Mouse (Mus musculus): ENCODE data around the gene Aldh2.

Gene Aldh2

DNA sequence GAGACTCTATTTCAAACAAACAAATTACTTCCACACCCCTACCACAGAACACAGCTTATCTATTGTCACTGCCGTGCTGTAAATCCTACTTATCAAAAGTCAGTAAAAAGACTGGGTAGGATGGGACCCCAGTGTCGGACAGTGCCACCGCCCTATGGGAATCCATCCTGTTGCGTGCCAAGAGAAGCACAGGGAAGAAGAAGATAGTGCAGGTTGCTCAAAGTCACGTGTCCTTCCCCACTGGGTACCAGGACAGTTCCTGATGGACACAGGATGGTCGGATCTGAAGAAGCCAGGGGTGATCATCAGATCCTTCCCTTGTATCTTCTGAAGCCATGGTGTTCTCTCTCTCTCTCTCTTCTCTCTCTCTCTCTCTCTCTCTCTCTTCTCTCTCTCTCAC, 2.1 kb upstream of the Aldh2 start:
- ATAC-seq (ENCODE audit: low TSS enrichment), result no peak

DNA sequence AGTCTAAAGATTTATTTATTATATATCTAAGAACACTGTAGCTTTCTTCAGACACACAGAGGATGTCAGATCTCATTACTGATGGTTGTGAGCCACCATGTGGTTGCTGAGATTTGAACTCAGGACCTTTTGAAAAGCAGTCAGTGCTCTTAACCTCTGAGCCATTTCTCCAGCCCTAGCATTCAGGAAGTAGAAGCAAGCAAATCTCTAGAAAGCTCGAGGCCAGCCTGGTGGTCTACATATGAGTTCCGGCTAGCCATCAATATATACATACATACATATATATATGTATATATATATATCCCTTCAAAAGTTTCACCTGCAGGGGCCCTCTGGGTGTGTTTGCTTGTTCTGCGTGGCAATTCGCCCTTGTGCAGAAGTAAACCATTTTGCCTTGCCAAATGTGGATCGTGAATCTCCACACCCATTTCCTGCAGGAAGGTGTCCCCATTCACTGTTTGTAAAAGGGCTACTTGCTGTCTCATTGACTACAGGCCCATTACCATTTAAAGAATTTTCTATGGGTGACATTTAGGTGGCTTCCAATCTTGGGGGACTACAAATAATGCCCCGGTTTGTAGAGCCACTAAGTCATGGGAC, 1.2 kb upstream of the Aldh2 start:
- ATAC-seq (ENCODE audit: low TSS enrichment), result no peak

DNA sequence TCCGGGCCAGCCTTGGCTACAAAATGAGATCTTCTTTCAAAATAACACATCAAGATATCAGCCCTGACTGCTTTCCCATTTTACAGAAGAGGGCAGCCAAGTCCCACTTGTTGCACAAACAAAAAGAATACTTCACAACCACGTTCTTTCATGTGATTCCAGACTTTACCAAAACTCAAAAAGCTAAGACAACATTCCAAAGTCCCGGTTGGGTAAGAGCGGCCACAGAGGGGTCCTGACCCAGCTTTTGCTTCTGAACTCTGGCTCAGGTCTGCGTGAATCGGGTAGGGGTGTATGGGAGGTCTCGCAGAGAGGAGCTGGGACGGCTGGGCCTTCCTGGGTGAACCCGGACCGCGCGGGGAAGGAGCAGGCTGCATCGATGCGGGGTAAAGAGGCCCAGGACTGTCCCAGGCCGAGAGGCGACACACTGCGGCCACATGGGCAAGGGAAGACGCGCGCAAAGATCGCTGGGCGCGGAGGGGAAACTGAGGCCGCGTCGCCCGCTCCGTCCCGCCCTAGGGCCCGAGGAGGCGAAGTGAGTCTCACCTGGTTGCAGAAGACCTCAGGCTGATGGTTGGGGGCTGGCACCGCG, 712 bp downstream of the Aldh2 start:
- ATAC-seq (ENCODE audit: low TSS enrichment), result peak; percentile 5; the same call in 1 of the 2 replicates

DNA sequence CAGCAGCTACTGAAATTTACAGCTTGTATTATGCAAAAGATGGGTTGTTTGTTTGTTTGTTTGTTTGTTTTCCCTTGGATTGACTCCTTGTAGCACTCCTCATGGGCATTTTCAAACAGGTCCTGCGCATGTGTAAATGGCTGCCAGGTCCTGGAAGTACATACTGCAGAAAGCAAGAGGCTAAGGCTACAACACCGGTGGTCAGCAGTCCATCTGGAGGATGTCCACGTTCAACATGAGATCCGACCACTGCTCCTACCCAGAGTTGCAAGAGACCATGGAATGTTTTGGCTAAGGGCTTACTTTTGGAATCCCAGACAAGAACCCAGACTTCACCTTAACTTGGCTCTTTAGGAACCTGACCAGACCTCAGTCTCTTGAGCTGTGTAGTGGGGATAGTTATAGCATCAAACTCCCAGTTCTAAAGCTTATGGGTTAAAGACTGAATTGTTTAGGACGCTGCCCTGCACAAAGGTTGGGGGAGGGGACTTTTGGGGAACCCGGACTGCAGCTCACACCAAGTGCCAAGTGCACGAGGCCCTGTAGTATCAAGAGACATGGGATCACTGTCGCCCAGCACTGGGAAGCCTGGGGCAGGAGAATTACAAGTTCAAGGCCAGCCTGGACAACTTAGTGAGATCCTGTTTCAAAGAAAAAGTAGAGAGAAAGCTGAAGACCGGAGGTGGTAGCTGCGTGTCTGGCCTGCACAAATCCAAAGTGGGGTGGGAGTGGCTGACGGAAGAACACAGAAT, 1.4 kb downstream of the Aldh2 start:
- no peak for ATAC-seq (ENCODE audit: low TSS enrichment)

GRCm38 (mm10) chr5:121591417-121592063, 2.1 kb downstream of the Aldh2 start:
- ATAC-seq (ENCODE audit: low TSS enrichment), result no peak

DNA sequence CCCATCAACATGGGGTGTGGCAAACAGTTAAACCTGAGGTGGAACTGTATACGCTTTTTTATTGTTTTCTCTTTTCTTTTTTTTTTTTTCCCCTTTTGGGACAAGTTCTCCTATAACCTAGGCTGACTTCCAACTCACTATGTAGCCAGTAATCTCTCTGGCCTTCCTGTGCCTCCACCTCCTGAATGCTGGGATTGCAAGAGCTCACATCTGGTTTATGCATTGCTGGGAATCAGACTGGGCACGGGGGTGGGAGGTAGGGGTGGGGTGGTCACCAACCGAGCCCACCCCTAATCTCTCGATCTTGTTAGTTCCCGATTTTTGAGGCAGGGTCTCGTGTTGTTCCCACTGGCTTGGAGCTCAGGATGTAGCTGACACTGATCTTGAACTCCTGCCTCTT, 3.7 kb downstream of the Aldh2 start:
- ATAC-seq (ENCODE audit: low TSS enrichment), result no peak

DNA sequence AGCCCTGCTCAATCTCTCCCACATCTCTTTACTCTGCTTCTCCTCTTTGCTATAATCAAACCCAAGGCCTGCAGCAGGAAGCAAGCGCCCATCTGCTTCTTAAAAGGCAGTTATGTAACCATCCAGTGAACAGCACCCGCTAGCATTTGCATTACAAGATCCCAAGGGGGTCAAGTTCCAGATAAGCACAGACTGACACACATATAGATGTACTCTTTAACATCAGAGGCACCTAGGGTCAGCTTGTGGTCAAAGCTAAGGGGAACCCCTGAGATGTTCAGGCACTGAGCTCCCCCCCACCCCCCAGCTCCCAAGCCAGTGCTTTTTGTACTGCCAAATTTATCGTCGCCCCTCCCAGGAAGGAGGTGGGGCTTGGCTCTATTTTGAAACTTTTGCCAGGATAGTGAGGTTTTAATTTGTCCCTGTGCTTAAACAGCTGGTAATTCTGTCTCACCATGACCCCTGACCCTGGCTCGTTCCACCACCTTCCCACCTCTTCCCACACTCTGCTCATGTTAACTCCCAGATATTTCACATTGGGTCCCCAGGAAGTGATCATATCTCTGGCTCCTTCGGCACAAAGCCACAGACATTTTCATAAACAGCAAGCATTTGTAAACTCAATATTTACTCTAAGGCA, 7.1 kb downstream of the Aldh2 start:
- ATAC-seq (ENCODE audit: low TSS enrichment), result peak; percentile 91

GRCm38 (mm10) chr5:121585699-121586098, 7.9 kb downstream of the Aldh2 start:
- no peak for ATAC-seq (ENCODE audit: low TSS enrichment)

DNA sequence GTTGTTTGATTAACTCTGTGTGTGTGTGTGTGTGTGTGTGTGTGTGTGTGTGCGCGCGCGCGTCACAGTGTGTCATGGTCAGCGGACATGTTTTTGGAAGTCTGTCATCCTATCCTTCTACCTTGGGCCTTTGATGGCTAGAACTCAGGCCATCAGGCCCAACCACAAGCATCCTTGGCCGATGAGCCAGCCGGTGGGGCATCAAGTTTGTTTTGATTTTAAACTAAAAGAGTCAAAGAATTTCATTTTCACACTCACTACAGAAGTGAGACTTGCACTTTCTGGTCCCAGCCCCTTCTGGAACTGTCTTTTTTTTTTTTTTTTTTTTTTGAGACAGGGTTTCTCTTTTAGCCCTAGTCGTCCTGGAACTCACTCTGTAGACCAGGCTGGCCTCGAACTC, 8.6 kb downstream of the Aldh2 start:
- no peak for ATAC-seq (ENCODE audit: low TSS enrichment)

- peak; percentile 45; the same call in 1 of the 2 replicates for ATAC-seq (ENCODE audit: low TSS enrichment)
Measured at GRCm38 (mm10) chr5:121583765-121584501, 9.7 kb downstream of the Aldh2 start.

DNA sequence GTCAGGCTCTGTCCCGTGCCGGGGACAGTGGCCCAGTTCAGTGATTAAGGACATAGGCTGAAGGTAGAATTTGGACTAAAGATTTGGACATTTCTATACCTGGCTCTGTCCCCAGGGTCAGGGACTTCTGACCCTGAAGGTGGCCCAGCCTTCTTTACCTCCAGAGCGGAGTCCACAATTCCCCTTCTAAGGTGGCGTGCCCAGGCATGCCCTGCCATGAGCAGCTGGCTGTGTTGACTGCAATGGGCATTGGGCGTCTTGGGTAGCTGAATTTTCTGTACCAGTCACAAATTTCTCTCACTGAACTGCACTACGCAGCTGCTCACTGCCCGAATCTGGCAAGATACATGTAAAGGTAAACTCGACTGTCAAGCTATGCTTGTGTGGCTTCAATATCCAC, 11.7 kb downstream of the Aldh2 start:
- no peak for ATAC-seq (ENCODE audit: low TSS enrichment)

GRCm38 (mm10) chr5:121576927-121577488, 16.6 kb downstream of the Aldh2 start:
- no peak for ATAC-seq (ENCODE audit: low TSS enrichment)

GRCm38 (mm10) chr5:121575867-121576266, 17.8 kb downstream of the Aldh2 start:
- ATAC-seq (ENCODE audit: low TSS enrichment), result no peak

GRCm38 (mm10) chr5:121574145-121574544, 19.5 kb downstream of the Aldh2 start:
- ATAC-seq (ENCODE audit: low TSS enrichment), result no peak

DNA sequence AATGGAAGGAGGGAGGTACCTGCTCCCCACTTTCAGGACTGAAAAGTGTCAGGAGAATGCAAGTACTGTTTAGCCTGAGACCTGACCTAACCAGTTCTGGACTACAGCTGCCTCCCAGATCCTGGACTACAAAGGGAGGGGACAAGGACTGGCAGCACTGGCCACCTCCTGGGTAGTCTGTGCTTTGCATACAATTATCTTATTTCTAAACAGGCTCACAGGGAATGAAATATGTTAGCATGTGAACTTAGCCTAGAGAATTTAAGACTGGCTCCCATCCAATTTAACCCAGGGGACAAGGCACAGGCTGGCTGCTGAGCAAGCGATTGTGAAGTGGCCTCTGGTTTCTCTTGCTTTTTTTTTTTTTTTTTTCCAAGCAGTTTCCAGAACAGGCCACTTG, 22.8 kb downstream of the Aldh2 start:
- no peak for ATAC-seq (ENCODE audit: low TSS enrichment)

GRCm38 (mm10) chr5:121569881-121570420, 23.7 kb downstream of the Aldh2 start:
- no peak for ATAC-seq (ENCODE audit: low TSS enrichment)

DNA sequence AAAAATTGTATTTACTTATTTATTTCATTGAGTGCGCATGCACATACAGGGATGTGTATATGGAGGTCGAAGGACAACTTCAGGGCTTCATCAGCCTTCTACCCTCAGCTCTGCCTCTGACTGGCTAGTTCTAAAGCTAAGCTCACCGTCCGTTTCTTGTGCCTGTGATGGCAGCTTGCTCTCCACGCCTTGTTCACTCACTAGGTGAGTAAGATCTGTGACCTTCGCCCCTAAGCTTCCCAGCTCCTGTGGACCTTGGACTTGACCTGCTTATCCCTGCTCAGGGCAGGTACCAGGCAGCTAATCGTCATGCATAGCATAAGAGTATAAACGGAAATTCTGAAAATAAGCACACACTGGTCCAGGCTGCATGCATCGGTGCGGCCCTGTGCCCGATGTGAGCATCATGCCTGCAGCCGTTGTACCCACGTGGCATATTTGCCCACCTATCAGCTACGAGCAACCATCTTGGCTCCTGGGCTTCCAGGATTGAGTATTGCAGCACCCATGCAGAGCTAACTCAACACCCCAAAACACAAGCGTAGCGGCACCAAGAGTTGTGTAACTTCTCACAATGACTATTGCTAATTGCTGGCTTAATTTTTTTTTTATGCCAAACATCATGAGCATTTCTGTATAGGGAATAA, 27.5 kb downstream of the Aldh2 start:
- ATAC-seq (ENCODE audit: low TSS enrichment), result no peak

DNA sequence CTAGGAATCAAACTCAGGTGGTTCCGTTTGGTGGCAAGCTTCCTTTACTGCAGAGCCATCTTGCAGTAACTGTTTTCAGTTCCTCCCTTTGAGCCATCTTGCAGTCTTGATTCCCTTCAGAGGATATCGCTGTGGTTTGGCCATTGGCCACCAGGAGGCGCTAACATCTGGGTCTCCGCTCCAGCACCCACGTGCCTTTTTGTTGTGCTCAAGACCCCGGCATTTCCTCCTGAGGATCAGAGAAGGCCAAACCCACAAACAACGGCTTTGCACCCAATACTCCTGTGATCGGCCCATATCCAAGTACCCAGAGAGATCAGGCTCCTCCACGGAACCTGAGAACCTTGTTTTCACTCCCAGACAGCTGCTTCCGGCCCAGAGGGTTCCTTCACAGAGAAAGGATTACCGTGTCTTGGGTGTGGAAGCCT, 29.1 kb downstream of the Aldh2 start:
- peak; percentile 67; the same call in 1 of the 2 replicates for ATAC-seq (ENCODE audit: low TSS enrichment)

- no peak for ATAC-seq (ENCODE audit: low TSS enrichment)
Measured at GRCm38 (mm10) chr5:121562436-121562835, 31.2 kb downstream of the Aldh2 start.

DNA sequence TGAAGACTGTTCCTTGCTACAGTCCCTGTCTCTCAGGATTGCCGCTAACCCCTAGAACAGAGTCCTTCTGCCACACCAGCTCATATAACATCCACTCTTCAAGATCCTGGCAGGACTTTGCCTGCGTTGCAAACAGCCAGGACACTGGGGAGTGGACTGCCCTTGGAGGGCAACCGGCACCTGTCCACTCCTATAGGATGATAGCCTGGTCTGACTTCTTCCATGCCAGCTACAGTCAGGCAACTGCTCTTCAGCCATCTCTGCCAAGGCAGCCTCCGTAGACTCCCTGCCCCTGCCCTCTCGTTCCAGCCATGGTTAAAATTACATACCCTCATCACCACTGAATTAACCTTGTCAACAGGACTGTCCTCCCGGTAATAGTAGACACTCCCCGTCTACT, 44.4 kb downstream of the Aldh2 start:
- no peak for ATAC-seq (ENCODE audit: low TSS enrichment)

Data from frontal cortex, adult (tissue).